Mouse (Mus musculus): Measurements from ENCODE around the gene Tpbg. TPM values are rescaled to one million over a fixed set of nuclear protein-coding genes. Genes with fewer than 3 reads are reported as not detected.

Tpbg gene
- 1.4 TPM for polyA plus RNA-seq (2014; fragmentation: Illumina TruSeq; extraction: RNeasy Lipid Tissue Mini Kit (QIAGEN cat#74804); ENCODE audit: low read depth, low replicate concordance)

GRCm38 (mm10) chr9:85842351-85843011, at the start of gene Tpbg:
Gene Tpbg (plus strand): TSS chr9:85842380.

Other genes with a start within 250 kb of the Tpbg start
- 75.8 TPM for gene Ibtk, start 93.0 kb upstream of the Tpbg start, polyA plus RNA-seq (2014; fragmentation: Illumina TruSeq; extraction: RNeasy Lipid Tissue Mini Kit (QIAGEN cat#74804); ENCODE audit: low read depth, low replicate concordance)

Measured in kidney, adult 10 weeks (tissue).